Mouse (Mus musculus) midbrain, embryonic 11.5 days (tissue): ENCODE results near the gene Cox16. TPM values are rescaled to one million over a fixed set of nuclear protein-coding genes. Genes with fewer than 3 reads are reported as not detected.
A peak's percentile ranks its signal among the peaks of the same experiment; 100 is the strongest.
"Not testable (repeated sequence)": the region's sequence is repeated elsewhere in the genome, so short reads cannot be mapped to it uniquely, and the experiment has no call there.

ENCODE experiments used
- ATAC-seq: fragments of 200-750 bp; cut with Nextera tagmentation; 2 replicates; pipeline ENCODE4 v1.8.0; 2017; ENCODE audit warnings: moderate TSS enrichment, moderate library complexity; ENCODE audit not compliant: low FRiP score
- DNase-seq: peaks from one replicate; pipeline ENCODE4 v3.0.0; 2015; ENCODE audit warnings: low spot score; ENCODE audit errors: missing footprints
- H3K27ac ChIP-seq: fragments of 300-500 bp; sonication (generic); 2 replicates; pipeline ENCODE4 v1.5.1; 2014; ENCODE audit warnings: low read depth, low read length
- H3K27me3 ChIP-seq: fragments of 300-500 bp; sonication (generic); 2 replicates; pipeline ENCODE4 v1.6.1; 2014; ENCODE audit warnings: mild to moderate bottlenecking, low read length, moderate library complexity, mixed read lengths; ENCODE audit not compliant: control insufficient read depth, insufficient read depth
- H3K36me3 ChIP-seq: fragments of 300-500 bp; sonication (generic); 2 replicates; pipeline ENCODE4 v1.6.1; 2014; ENCODE audit warnings: mild to moderate bottlenecking, low read length, moderate library complexity, mixed read lengths; ENCODE audit not compliant: control insufficient read depth, insufficient read depth
- H3K4me1 ChIP-seq: fragments of 300-500 bp; sonication (generic); 2 replicates; pipeline ENCODE4 v1.6.1; 2014; ENCODE audit warnings: low read length; ENCODE audit not compliant: control insufficient read depth, insufficient read depth
- H3K4me2 ChIP-seq: fragments of 300-500 bp; sonication (generic); 2 replicates; pipeline ENCODE4 v1.6.1; 2014; ENCODE audit warnings: mild to moderate bottlenecking, moderate library complexity
- H3K4me3 ChIP-seq: fragments of 300-500 bp; sonication (generic); 2 replicates; pipeline ENCODE4 v1.5.1; 2014; ENCODE audit warnings: low read depth, low read length
- H3K9ac ChIP-seq: fragments of 300-500 bp; sonication (generic); 2 replicates; pipeline ENCODE4 v1.6.1; 2014; ENCODE audit warnings: low read length
- H3K9me3 ChIP-seq: fragments of 300-500 bp; sonication (generic); 2 replicates; pipeline ENCODE4 v1.6.1; 2016; ENCODE audit warnings: low read length; ENCODE audit not compliant: control insufficient read depth
- WGBS: fragments of 180-500 bp; shearing (Covaris S2); extraction: QIAGEN DNeasy Blood & Tissue Kit; methylation state at CpG from one replicate; pipeline ENCODE4 v1.1.7; 2014; 5-methylcytosine and 5-hydroxymethylcytosine counted together
- polyA plus RNA-seq: library from polyadenylated mRNA; unstranded; fragments of >200 nt; fragmentation: Nextera tagmentation; extraction: Ambion mirVana; gene quantifications from 2 replicates; pipeline ENCODE4 v1.2.1, GENCODE M21; 2014

Gene Cox16
- 140 and 159 TPM in 2 replicates for polyA plus RNA-seq

GRCm38 (mm10) chr12:81484727-81485191 is at the start of gene Cox16:
Gene Cox16, minus strand, starts transcription at chr12:81485127.
- Histone ChIP-seq H3K27me3 (no peaks in the 10 kb centered on the region), H3K4me2 (peak within 1 kb of the TSS; percentile 58), H3K9ac (peak within 1 kb of the TSS; percentile 76), H3K36me3 (no peaks in the 10 kb centered on the region), H3K27ac (peak within 1 kb of the TSS; percentile 75; the same call in 1 of the 2 replicates), H3K4me3 (peak within 1 kb of the TSS; percentile 62), H3K4me1 (no peaks in the 10 kb centered on the region), H3K9me3 (no peaks in the 10 kb centered on the region)
- peak; percentile 98 for DNase-seq
- WGBS, result under 1% methylated on average over 31 of the region's 31 CpGs
- peak; percentile 98 for ATAC-seq

DNA sequence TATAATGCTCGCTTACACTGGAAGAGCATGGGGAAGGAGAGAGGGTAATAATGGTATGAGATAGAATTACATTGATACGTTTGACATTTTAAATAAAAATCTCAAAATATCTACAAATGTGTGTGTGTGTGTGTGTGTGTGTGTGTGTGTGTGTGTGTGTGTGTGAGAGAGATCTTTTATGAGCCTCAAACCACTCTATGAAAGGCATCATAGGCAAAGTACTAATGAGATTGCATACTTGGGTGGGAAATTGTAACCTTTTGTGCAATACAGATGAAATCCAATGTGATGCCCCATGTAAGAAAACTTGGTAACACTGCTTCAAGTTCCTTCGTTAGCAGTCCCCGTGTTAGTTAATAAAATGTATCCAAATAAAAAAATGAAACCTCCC is 48.1 kb upstream of the Cox16 start:
- no peaks in the 10 kb centered on the region for H3K36me3 ChIP-seq
- peak overlapping the region; percentile 60 for H3K4me2 ChIP-seq
- peak overlapping the region; percentile 78 for H3K4me3 ChIP-seq
- H3K9me3 ChIP-seq, result no peaks in the 10 kb centered on the region
- 40% methylated on average over 4 of the region's 4 CpGs for WGBS
- ATAC-seq (peak; percentile 63; the same call in 1 of the 2 replicates), DNase-seq (peak; percentile 91)
- peak overlapping the region; percentile 78 for H3K9ac ChIP-seq
- no peak overlapping the region for H3K27ac ChIP-seq
- no peaks in the 10 kb centered on the region for H3K27me3 ChIP-seq
- peaks cover 4% of the 10 kb centered on the region for H3K4me1 ChIP-seq

DNA sequence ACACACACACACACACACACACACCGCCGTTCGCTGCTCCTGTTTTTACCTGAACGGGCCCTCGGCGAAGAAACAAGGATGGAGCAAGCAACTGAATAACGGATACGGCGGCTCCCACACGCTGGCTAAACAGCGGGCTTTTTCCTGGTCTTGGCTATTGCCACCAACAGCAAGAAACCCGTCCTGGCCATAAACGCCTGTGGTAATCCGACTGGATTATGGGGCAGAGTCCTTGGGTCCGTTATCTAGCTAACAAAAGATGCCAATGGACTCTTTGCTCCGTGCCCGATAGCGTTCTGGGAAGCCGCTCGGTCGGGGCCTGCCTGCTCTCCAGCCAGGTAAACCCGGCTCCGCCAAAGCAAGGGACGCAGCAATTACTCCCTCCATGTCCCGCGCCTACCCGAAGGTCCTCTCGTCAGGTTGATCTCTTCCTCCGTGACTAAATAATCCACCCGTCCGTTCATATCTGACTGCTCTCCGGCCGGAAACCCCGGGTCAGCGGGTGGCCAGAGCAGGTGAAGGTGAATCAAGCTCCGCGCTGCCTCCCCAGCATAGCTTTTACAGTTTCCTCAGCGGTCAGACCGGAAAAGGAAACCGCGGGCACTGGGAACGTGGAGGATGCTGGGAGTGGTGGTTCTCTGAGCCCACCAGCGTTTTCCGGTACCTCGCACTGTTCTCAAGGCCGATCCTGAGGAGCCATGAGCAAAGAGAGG is 47.5 kb upstream of the Cox16 start, which contains the start of the genes Gm20498 and Synj2bp:
Gene Gm20498 (minus strand): TSS at position 590 of the 713 bp plus-strand sequence.
Gene Synj2bp (minus strand): TSS at position 596 of the 713 bp plus-strand sequence.
- DNase-seq (peak; percentile 98), ATAC-seq (peak; percentile 92)
- peak within 1 kb of the TSS; percentile 60 for H3K4me2 ChIP-seq
- H3K9ac ChIP-seq, result peak within 1 kb of the TSS; percentile 78
- H3K27me3 ChIP-seq, result no peaks in the 10 kb centered on the region
- H3K4me1 ChIP-seq, result peaks cover 4% of the 10 kb centered on the region
- peak within 1 kb of the TSS; percentile 78 for H3K4me3 ChIP-seq
- peak within 1 kb of the TSS; percentile 20; the same call in 1 of the 2 replicates for H3K27ac ChIP-seq
- H3K9me3 ChIP-seq, result no peaks in the 10 kb centered on the region
- no peaks in the 10 kb centered on the region for H3K36me3 ChIP-seq
- WGBS, result under 1% methylated on average over 46 of the region's 46 CpGs

DNA sequence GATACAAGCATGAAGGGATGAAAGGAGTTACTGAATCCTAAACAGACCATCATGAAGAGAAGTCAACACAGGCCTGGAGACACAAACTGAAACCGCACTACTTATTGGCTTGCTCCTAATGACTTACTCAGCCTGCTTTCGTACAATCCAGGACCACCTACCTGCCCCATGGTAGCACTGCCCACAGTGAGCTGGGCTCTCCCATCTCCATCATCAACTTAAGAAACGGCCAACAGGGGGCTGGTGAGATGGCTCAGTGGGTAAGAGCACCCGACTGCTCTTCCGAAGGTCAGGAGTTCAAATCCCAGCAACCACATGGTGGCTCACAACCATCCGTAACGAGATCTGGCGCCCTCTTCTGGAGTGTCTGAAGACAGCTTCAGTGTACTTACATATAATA is 45.7 kb upstream of the Cox16 start:
- H3K27ac ChIP-seq, DNase-seq, H3K4me1 ChIP-seq, H3K27me3 ChIP-seq, H3K36me3 ChIP-seq, H3K9me3 ChIP-seq, H3K4me3 ChIP-seq, ATAC-seq, H3K4me2 ChIP-seq, H3K9ac ChIP-seq: not testable (repeated sequence)
- 83% methylated on average over 5 of the region's 8 CpGs for WGBS

- not testable (repeated sequence) for H3K4me1 ChIP-seq, H3K27ac ChIP-seq, H3K9ac ChIP-seq, H3K36me3 ChIP-seq, H3K4me3 ChIP-seq, ATAC-seq, H3K4me2 ChIP-seq, H3K9me3 ChIP-seq, DNase-seq, H3K27me3 ChIP-seq
- 96% methylated on average over 9 of the region's 9 CpGs for WGBS
Measured at GRCm38 (mm10) chr12:81496906-81497305, 12.0 kb upstream of the Cox16 start.

- 97% methylated on average over 5 of the region's 5 CpGs for WGBS
- Histone ChIP-seq H3K9me3 (no peaks in the 10 kb centered on the region), H3K9ac (no peak overlapping the region), H3K36me3 (no peaks in the 10 kb centered on the region), H3K4me2 (no peak overlapping the region), H3K4me1 (no peaks in the 10 kb centered on the region), H3K27ac (no peak overlapping the region), H3K4me3 (no peak overlapping the region), H3K27me3 (no peaks in the 10 kb centered on the region)
- ATAC-seq (no peak), DNase-seq (no peak)
Measured at GRCm38 (mm10) chr12:81490491-81490890, 5.6 kb upstream of the Cox16 start.

DNA sequence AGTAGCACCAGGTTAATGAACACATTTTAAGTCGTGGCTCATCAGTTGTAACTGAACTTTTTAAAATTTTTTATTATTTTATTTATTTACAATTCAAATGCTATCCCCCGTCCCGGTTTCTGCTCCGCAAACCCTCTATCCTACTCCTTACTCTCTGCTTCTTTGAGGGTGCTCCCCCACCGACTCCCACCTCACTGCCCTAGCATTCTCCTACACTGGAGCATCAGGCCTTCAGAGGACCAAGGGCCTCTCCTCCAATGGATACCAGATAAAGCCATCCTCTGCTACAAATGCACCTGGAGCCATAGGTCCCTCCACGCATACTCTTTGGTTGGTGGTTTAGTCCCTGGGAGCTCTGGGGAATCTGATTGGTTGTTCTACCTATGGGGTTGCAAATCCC is 384 bp upstream of the Cox16 start:
- H3K4me1 ChIP-seq, result no peaks in the 10 kb centered on the region
- no peaks in the 10 kb centered on the region for H3K36me3 ChIP-seq
- ATAC-seq (peak; percentile 45; the same call in 1 of the 2 replicates), DNase-seq (no peak)
- H3K4me3 ChIP-seq, result peak overlapping the region; percentile 62
- H3K27me3 ChIP-seq, result no peaks in the 10 kb centered on the region
- 44% methylated on average over 6 of the region's 6 CpGs for WGBS
- H3K9ac ChIP-seq, result peak overlapping the region; percentile 76
- peak overlapping the region; percentile 58 for H3K4me2 ChIP-seq
- H3K27ac ChIP-seq, result no peak overlapping the region
- no peaks in the 10 kb centered on the region for H3K9me3 ChIP-seq

DNA sequence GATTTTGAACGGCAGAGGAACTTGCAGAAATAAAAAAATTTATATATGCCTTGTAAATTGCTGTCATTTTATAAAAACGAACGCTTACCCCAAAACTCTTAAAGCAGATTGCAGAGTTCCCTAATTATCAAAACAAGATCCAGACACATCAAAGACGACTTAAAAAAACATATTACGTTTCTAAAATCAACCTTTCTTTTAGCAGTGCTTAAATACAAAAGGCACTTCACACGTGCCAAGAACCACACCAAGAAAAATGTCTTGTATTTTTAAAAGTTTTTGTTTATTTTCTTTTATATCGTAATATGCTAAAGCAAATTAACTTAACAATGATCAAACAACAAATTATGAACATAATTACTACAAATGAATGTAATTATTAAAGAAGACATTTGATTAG is 715 bp downstream of the Cox16 start:
- H3K4me1 ChIP-seq, result no peaks in the 10 kb centered on the region
- WGBS, result 4% methylated on average over 7 of the region's 7 CpGs

GRCm38 (mm10) chr12:81483656-81484055 is 1.3 kb downstream of the Cox16 start:
- no peak for ATAC-seq
- H3K27ac ChIP-seq, result no peak overlapping the region
- WGBS, result 29% methylated on average over 17 of the region's 17 CpGs

More for the DNA sequence above, 715 bp downstream of the Cox16 start:
- H3K9ac ChIP-seq, result peak overlapping the region; percentile 76
- no peak for DNase-seq
- no peak overlapping the region for H3K27ac ChIP-seq
- no peak for ATAC-seq
- no peaks in the 10 kb centered on the region for H3K27me3 ChIP-seq
- peak overlapping the region; percentile 58 for H3K4me2 ChIP-seq
- no peaks in the 10 kb centered on the region for H3K36me3 ChIP-seq
- H3K9me3 ChIP-seq, result no peaks in the 10 kb centered on the region
- H3K4me3 ChIP-seq, result peak overlapping the region; percentile 62

More at GRCm38 (mm10) chr12:81483656-81484055, 1.3 kb downstream of the Cox16 start:
- Histone ChIP-seq H3K9me3 (no peaks in the 10 kb centered on the region), H3K4me1 (no peaks in the 10 kb centered on the region), H3K9ac (peak overlapping the region; percentile 44; the same call in 1 of the 2 replicates), H3K4me2 (peak overlapping the region; percentile 58), H3K27me3 (no peaks in the 10 kb centered on the region), H3K36me3 (no peaks in the 10 kb centered on the region), H3K4me3 (peak overlapping the region; percentile 62)
- peak; percentile 96 for DNase-seq
